Mouse (Mus musculus) midbrain, embryonic 11.5 days (tissue): ENCODE results near the gene E430018J23Rik. TPM values are rescaled to one million over a fixed set of nuclear protein-coding genes. Genes with fewer than 3 reads are reported as not detected.
A peak's percentile ranks its signal among the peaks of the same experiment; 100 is the strongest.
"Not testable (repeated sequence)": the region's sequence is repeated elsewhere in the genome, so short reads cannot be mapped to it uniquely, and the experiment has no call there.

ENCODE experiments used
- ATAC-seq: fragments of 200-750 bp; cut with Nextera tagmentation; 2 replicates; pipeline ENCODE4 v1.8.0; 2017; ENCODE audit warnings: moderate TSS enrichment, moderate library complexity; ENCODE audit not compliant: low FRiP score
- DNase-seq: peaks from one replicate; pipeline ENCODE4 v3.0.0; 2015; ENCODE audit warnings: low spot score; ENCODE audit errors: missing footprints
- H3K27ac ChIP-seq: fragments of 300-500 bp; sonication (generic); 2 replicates; pipeline ENCODE4 v1.5.1; 2014; ENCODE audit warnings: low read depth, low read length
- H3K27me3 ChIP-seq: fragments of 300-500 bp; sonication (generic); 2 replicates; pipeline ENCODE4 v1.6.1; 2014; ENCODE audit warnings: mild to moderate bottlenecking, low read length, moderate library complexity, mixed read lengths; ENCODE audit not compliant: control insufficient read depth, insufficient read depth
- H3K36me3 ChIP-seq: fragments of 300-500 bp; sonication (generic); 2 replicates; pipeline ENCODE4 v1.6.1; 2014; ENCODE audit warnings: mild to moderate bottlenecking, low read length, moderate library complexity, mixed read lengths; ENCODE audit not compliant: control insufficient read depth, insufficient read depth
- H3K4me1 ChIP-seq: fragments of 300-500 bp; sonication (generic); 2 replicates; pipeline ENCODE4 v1.6.1; 2014; ENCODE audit warnings: low read length; ENCODE audit not compliant: control insufficient read depth, insufficient read depth
- H3K4me2 ChIP-seq: fragments of 300-500 bp; sonication (generic); 2 replicates; pipeline ENCODE4 v1.6.1; 2014; ENCODE audit warnings: mild to moderate bottlenecking, moderate library complexity
- H3K4me3 ChIP-seq: fragments of 300-500 bp; sonication (generic); 2 replicates; pipeline ENCODE4 v1.5.1; 2014; ENCODE audit warnings: low read depth, low read length
- H3K9ac ChIP-seq: fragments of 300-500 bp; sonication (generic); 2 replicates; pipeline ENCODE4 v1.6.1; 2014; ENCODE audit warnings: low read length
- H3K9me3 ChIP-seq: fragments of 300-500 bp; sonication (generic); 2 replicates; pipeline ENCODE4 v1.6.1; 2016; ENCODE audit warnings: low read length; ENCODE audit not compliant: control insufficient read depth
- WGBS: fragments of 180-500 bp; shearing (Covaris S2); extraction: QIAGEN DNeasy Blood & Tissue Kit; methylation state at CpG from one replicate; pipeline ENCODE4 v1.1.7; 2014; 5-methylcytosine and 5-hydroxymethylcytosine counted together
- polyA plus RNA-seq: library from polyadenylated mRNA; unstranded; fragments of >200 nt; fragmentation: Nextera tagmentation; extraction: Ambion mirVana; gene quantifications from 2 replicates; pipeline ENCODE4 v1.2.1, GENCODE M21; 2014

E430018J23Rik gene
- polyA plus RNA-seq, 1 experiment from 2014 or later = 6.4 TPM

GRCm38 (mm10) chr7:127346676-127347075 is 46.8 kb downstream of the E430018J23Rik start:
- H3K9ac ChIP-seq = no peak overlapping the region; the same call in 1 of the 2 replicates
- no peaks in the 10 kb centered on the region for H3K9me3 ChIP-seq
- WGBS = 20% methylated on average over 8 of the region's 8 CpGs
- H3K27ac ChIP-seq = no peak overlapping the region; the same call in 1 of the 2 replicates
- H3K27me3 ChIP-seq = no peaks in the 10 kb centered on the region
- ATAC-seq (no peak), DNase-seq (peak; percentile 77)
- peaks cover 13% of the 10 kb centered on the region for H3K4me1 ChIP-seq
- no peak overlapping the region for H3K4me3 ChIP-seq
- H3K4me2 ChIP-seq = peak overlapping the region; percentile 88
- no peaks in the 10 kb centered on the region for H3K36me3 ChIP-seq

GRCm38 (mm10) chr7:127345512-127346325 is 47.7 kb downstream of the E430018J23Rik start, which contains the start of gene Zfp768:
Zfp768 (minus strand) TSS chr7:127345589.
- Histone ChIP-seq H3K9me3 (no peaks in the 10 kb centered on the region), H3K4me2 (peak within 1 kb of the TSS; percentile 88), H3K4me3 (peak within 1 kb of the TSS; percentile 94), H3K36me3 (no peaks in the 10 kb centered on the region), H3K4me1 (peaks cover 13% of the 10 kb centered on the region), H3K9ac (peak within 1 kb of the TSS; percentile 92), H3K27ac (peak within 1 kb of the TSS; percentile 87), H3K27me3 (no peaks in the 10 kb centered on the region)
- DNase-seq (peak; percentile 100), ATAC-seq (peak; percentile 94)
- under 1% methylated on average over 66 of the region's 76 CpGs for WGBS

GRCm38 (mm10) chr7:127345092-127345491 is 48.3 kb downstream of the E430018J23Rik start:
- H3K4me3 ChIP-seq = peak overlapping the region; percentile 94
- ATAC-seq = peak; percentile 62
- H3K27me3 ChIP-seq = no peaks in the 10 kb centered on the region
- peaks cover 13% of the 10 kb centered on the region for H3K4me1 ChIP-seq
- peak overlapping the region; percentile 92 for H3K9ac ChIP-seq
- no peaks in the 10 kb centered on the region for H3K9me3 ChIP-seq
- H3K4me2 ChIP-seq = peak overlapping the region; percentile 88
- peak overlapping the region; percentile 87 for H3K27ac ChIP-seq
- WGBS = under 1% methylated on average over 42 of the region's 42 CpGs
- DNase-seq = no peak
- no peaks in the 10 kb centered on the region for H3K36me3 ChIP-seq

- H3K9ac ChIP-seq = peak overlapping the region; percentile 92
- no peaks in the 10 kb centered on the region for H3K27me3 ChIP-seq
- H3K9me3 ChIP-seq = no peaks in the 10 kb centered on the region
- H3K36me3 ChIP-seq = no peaks in the 10 kb centered on the region
- ATAC-seq = no peak
- H3K4me3 ChIP-seq = peak overlapping the region; percentile 94
- peak overlapping the region; percentile 88 for H3K4me2 ChIP-seq
- WGBS = 88% methylated on average over 8 of the region's 8 CpGs
- peaks cover 13% of the 10 kb centered on the region for H3K4me1 ChIP-seq
- DNase-seq = peak; percentile 51
- no peak overlapping the region for H3K27ac ChIP-seq
These were observed 49.1 kb downstream of the E430018J23Rik start for GRCm38 (mm10) chr7:127344371-127344770.

GRCm38 (mm10) chr7:127343351-127344019 is 49.9 kb downstream of the E430018J23Rik start:
- no peak overlapping the region for H3K4me2 ChIP-seq
- ATAC-seq (no peak), DNase-seq (peak; percentile 71)
- H3K36me3 ChIP-seq = no peaks in the 10 kb centered on the region
- H3K4me1 ChIP-seq = peaks cover 13% of the 10 kb centered on the region
- H3K27ac ChIP-seq = no peak overlapping the region
- H3K9me3 ChIP-seq = no peaks in the 10 kb centered on the region
- H3K9ac ChIP-seq = no peak overlapping the region
- WGBS = 95% methylated on average over 38 of the region's 38 CpGs
- H3K4me3 ChIP-seq = no peak overlapping the region
- H3K27me3 ChIP-seq = no peaks in the 10 kb centered on the region

- Histone ChIP-seq H3K4me1 (peaks cover 13% of the 10 kb centered on the region), H3K9ac (no peak overlapping the region), H3K27ac (no peak overlapping the region), H3K27me3 (no peaks in the 10 kb centered on the region), H3K4me2 (no peak overlapping the region), H3K9me3 (no peaks in the 10 kb centered on the region), H3K4me3 (no peak overlapping the region), H3K36me3 (no peaks in the 10 kb centered on the region)
- WGBS = 96% methylated on average over 7 of the region's 7 CpGs
- ATAC-seq = no peak
- DNase-seq = no peak
These were observed 50.5 kb downstream of the E430018J23Rik start for GRCm38 (mm10) chr7:127342888-127343287.

GRCm38 (mm10) chr7:127342332-127342731 is 51.1 kb downstream of the E430018J23Rik start:
- H3K4me2 ChIP-seq = no peak overlapping the region
- peak; percentile 26 for DNase-seq
- ATAC-seq = no peak
- H3K36me3 ChIP-seq = no peaks in the 10 kb centered on the region
- no peak overlapping the region for H3K4me3 ChIP-seq
- no peaks in the 10 kb centered on the region for H3K27me3 ChIP-seq
- 67% methylated on average over 4 of the region's 4 CpGs for WGBS
- no peak overlapping the region for H3K9ac ChIP-seq
- no peak overlapping the region for H3K27ac ChIP-seq
- peaks cover 13% of the 10 kb centered on the region for H3K4me1 ChIP-seq
- no peaks in the 10 kb centered on the region for H3K9me3 ChIP-seq

GRCm38 (mm10) chr7:127341861-127342260 is 51.6 kb downstream of the E430018J23Rik start:
- H3K9me3 ChIP-seq, H3K9ac ChIP-seq, H3K36me3 ChIP-seq, H3K27me3 ChIP-seq, H3K4me3 ChIP-seq, ATAC-seq, H3K27ac ChIP-seq, H3K4me2 ChIP-seq: not testable (repeated sequence)
- WGBS = 91% methylated on average over 6 of the region's 6 CpGs
- peaks cover 13% of the 10 kb centered on the region for H3K4me1 ChIP-seq
- peak; percentile 28 for DNase-seq

GRCm38 (mm10) chr7:127341356-127341755 is 52.1 kb downstream of the E430018J23Rik start:
- Histone ChIP-seq H3K4me2 (no peak overlapping the region), H3K9ac (no peak overlapping the region), H3K9me3 (no peaks in the 10 kb centered on the region), H3K4me3 (no peak overlapping the region), H3K27me3 (no peaks in the 10 kb centered on the region), H3K36me3 (no peaks in the 10 kb centered on the region), H3K4me1 (peaks cover 9% of the 10 kb centered on the region), H3K27ac (no peak overlapping the region)
- WGBS = 97% methylated on average over 8 of the region's 8 CpGs
- ATAC-seq (no peak), DNase-seq (peak; percentile 79)
